Mouse (Mus musculus): ENCODE results near the gene L3mbtl3. TPM values are rescaled to one million over a fixed set of nuclear protein-coding genes. Genes with fewer than 3 reads are reported as not detected.

L3mbtl3 gene
- polyA plus RNA-seq, 1 experiment from 2014 or later = 23.3 TPM

DNA sequence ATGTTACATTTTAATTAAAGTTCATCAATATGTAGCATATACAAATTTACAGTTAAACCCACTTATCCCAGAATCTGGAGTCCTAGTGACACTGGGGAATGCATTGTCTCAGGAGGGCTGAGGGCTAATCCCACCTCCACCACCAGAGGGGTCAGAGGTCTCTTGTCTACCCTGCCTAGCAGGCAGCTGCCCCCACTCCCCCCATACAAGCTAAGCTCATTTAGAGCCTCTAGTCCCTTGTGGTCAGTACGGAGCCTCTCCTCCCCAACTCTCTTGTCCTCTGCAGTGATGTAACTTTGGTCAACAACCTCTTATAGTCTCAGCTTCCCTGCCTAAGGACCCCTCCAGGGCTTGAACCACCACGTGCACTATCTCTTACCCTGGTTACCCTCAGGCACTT lies 43.0 kb downstream of the L3mbtl3 start:
- no peak overlapping the region for H3K9ac ChIP-seq
- H3K4me1 ChIP-seq = no peaks in the 10 kb centered on the region
- 58% methylated on average over 2 of the region's 2 CpGs for WGBS
- H3K9me3 ChIP-seq = no peaks in the 10 kb centered on the region
- no peaks in the 10 kb centered on the region for H3K27me3 ChIP-seq
- H3K36me3 ChIP-seq = peaks cover 29% of the 10 kb centered on the region
- H3K27ac ChIP-seq = no peak overlapping the region
- H3K4me3 ChIP-seq = no peak overlapping the region
- H3K4me2 ChIP-seq = no peak overlapping the region
- ATAC-seq (ENCODE audit: insufficient number of reproducible peaks, low FRiP score, low TSS enrichment, low read depth) = no peak

DNA sequence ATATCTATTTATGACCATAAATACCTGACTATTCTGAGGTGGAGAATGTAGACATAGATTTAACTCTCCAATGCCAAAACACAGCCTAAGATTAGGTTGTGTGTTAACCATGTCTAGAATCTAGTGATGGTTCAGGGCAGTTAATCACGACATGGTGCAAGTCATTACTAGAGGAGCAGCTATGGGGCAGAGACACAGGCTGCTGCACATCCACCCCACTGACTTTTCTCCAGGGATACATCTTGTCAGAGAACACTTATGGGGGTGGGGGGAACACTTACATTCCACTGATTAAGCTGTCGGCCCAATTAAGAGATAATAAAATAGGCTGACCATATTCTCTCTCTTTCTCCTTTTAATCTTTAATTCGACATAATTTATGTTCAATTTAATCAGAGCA lies 46.9 kb downstream of the L3mbtl3 start:
- Histone ChIP-seq H3K9ac (no peak overlapping the region), H3K27me3 (no peaks in the 10 kb centered on the region), H3K4me1 (no peaks in the 10 kb centered on the region), H3K27ac (no peak overlapping the region), H3K36me3 (peaks cover 23% of the 10 kb centered on the region; the same call in 1 of the 2 replicates), H3K4me3 (no peak overlapping the region), H3K9me3 (no peaks in the 10 kb centered on the region), H3K4me2 (no peak overlapping the region)
- ATAC-seq (ENCODE audit: insufficient number of reproducible peaks, low FRiP score, low TSS enrichment, low read depth) = no peak
- 52% methylated on average over 3 of the region's 3 CpGs for WGBS

DNA sequence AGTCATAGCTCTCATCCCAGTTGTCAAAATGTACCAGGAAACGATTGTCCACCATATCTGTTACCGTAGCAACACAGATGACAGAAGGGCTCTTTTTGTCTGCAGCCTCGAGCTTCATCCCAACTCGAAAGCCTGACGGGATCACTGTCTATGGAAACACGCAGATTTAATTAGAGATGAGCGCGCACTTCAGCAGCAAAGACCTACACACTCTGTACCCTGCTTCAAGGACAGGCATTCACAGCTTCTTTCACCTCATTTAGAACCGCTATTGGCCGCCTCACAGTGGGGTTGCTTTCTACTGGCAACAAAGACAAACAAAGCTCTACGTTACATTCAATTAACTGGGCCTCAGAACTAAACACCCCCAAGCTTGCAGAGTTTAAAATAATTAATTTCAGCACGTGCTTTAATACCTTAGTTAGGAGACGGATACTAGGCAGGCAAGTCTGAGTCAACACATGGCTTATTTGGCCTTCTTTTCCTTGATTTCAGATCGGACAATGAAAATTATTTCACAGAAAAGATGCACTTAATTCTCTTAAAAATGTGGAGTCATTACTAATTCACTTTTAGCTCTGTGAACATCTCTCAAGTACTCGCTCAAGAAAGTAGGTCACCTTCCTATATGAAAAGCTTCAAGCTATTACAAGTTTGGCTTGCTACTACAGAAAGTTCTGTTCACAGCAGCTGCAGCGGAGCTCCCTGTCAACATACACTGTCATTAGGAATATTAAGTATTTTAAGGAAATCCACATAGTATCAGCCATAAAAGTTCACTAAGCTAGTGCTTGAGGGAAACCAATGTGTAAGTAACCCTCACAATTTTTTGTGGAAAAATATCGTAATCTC lies 47.9 kb downstream of the L3mbtl3 start:
- 68% methylated on average over 17 of the region's 17 CpGs for WGBS
- no peaks in the 10 kb centered on the region for H3K4me1 ChIP-seq
- H3K27ac ChIP-seq = no peak overlapping the region
- peaks cover 28% of the 10 kb centered on the region for H3K36me3 ChIP-seq
- H3K27me3 ChIP-seq = no peaks in the 10 kb centered on the region
- H3K9me3 ChIP-seq = no peaks in the 10 kb centered on the region
- no peak overlapping the region for H3K4me2 ChIP-seq
- no peak for ATAC-seq (ENCODE audit: insufficient number of reproducible peaks, low FRiP score, low TSS enrichment, low read depth)
- no peak overlapping the region for H3K9ac ChIP-seq
- H3K4me3 ChIP-seq = no peak overlapping the region

DNA sequence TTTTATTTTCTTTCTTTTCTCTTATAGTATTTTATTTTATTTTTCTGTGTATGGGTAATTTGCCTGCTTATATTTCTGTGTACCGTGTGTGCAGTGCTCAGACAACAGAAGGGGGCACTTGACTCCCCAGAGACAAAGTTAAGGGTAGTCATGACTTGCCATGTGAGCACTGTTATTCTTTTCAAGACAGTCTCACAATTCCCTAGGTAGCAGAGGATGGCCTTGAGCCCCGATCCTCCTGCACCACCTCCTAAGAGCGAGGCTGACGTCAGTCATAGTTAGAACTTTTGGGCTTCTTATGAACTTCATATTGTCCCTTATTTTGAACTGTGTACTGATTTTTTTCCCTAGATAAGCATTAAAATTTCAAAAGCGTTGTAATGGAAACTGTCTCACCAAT lies 48.5 kb downstream of the L3mbtl3 start:
- Histone ChIP-seq H3K27ac (no peak overlapping the region), H3K9ac (no peak overlapping the region), H3K9me3 (no peaks in the 10 kb centered on the region), H3K4me3 (no peak overlapping the region), H3K27me3 (no peaks in the 10 kb centered on the region), H3K4me1 (no peaks in the 10 kb centered on the region), H3K4me2 (no peak overlapping the region), H3K36me3 (peaks cover 31% of the 10 kb centered on the region)
- 95% methylated on average over 5 of the region's 5 CpGs for WGBS
- no peak for ATAC-seq (ENCODE audit: insufficient number of reproducible peaks, low FRiP score, low TSS enrichment, low read depth)

DNA sequence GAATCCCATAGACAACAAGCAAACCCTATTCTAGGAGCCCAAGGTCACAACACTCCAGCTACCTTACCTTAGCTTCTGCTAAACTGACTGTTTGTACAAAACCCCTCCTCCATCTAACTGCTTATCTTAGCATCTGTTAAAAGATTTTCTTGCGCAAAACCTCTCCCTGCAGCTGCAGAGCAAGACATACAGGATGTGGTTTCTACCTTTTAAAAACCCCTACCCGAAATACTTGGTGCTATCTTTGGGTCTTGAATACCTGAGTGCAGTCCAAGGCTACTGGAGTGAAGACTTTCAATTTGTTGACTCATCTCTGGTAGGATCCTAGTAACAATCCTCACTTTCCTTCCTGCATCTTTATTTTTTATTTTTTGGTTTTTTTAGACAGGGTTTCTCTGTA lies 50.5 kb downstream of the L3mbtl3 start:
- 74% methylated on average over 2 of the region's 2 CpGs for WGBS
- no peak overlapping the region for H3K9ac ChIP-seq
- no peaks in the 10 kb centered on the region for H3K27me3 ChIP-seq
- no peak overlapping the region for H3K4me2 ChIP-seq
- ATAC-seq (ENCODE audit: insufficient number of reproducible peaks, low FRiP score, low TSS enrichment, low read depth) = no peak
- H3K4me3 ChIP-seq = no peak overlapping the region
- no peaks in the 10 kb centered on the region for H3K4me1 ChIP-seq
- H3K27ac ChIP-seq = no peak overlapping the region
- peaks cover 35% of the 10 kb centered on the region for H3K36me3 ChIP-seq
- H3K9me3 ChIP-seq = no peaks in the 10 kb centered on the region

DNA sequence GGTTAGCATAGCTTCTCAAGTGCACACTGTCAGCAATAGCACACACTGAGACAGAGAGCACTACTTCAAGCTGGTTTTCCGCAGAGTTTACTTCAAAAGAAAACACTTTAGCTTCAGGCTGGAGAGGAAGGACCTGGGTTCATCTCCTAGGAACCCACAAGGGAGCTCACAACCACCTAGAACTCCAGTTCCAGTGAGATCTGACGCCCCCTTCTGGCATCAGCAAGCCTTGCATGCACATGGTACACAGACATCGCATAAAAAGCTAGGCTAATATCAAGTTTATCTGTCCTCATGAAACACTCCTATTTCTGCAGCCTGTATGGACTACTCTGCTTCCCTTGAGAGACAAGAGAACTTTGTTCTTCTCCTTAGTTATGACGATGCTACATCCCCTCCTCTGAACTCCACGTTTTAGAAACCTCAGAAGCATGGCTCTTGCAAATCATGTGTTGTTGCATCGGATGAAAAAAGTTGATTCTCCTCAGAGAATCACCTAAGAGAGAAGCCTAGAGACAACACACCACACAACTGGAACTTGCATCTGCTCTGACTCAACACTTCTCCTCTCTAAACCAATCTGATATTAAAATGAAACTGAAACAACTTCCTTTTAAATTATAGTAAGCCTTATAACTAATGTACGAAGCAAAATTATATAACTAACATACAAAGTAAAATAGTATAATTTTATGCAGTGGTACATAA lies 53.3 kb downstream of the L3mbtl3 start:
- Histone ChIP-seq H3K9me3 (no peaks in the 10 kb centered on the region), H3K4me1 (no peaks in the 10 kb centered on the region), H3K27me3 (no peaks in the 10 kb centered on the region), H3K36me3 (peaks cover 39% of the 10 kb centered on the region), H3K4me2 (no peak overlapping the region), H3K4me3 (no peak overlapping the region), H3K9ac (no peak overlapping the region), H3K27ac (no peak overlapping the region)
- ATAC-seq (ENCODE audit: insufficient number of reproducible peaks, low FRiP score, low TSS enrichment, low read depth) = no peak
- WGBS = 77% methylated on average over 7 of the region's 7 CpGs

DNA sequence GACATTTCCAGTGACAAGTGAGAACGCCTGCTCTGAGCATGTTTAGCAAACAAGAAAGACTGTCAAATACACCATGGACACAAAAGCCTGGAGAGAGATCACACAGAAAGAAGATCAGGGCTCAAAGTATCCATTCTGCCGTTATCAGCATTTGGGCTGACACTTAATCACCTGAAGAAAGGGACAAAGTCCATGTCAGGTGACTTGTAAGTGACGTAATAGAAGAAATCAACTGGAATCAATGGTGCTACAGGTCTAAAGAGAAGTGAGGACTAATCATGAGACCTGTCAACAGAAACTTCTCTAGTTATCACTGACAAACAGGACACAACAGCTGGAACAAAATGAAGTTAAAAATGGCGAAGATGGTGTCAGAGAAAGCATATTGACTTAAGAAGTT lies 55.1 kb downstream of the L3mbtl3 start:
- Histone ChIP-seq H3K27me3 (no peaks in the 10 kb centered on the region), H3K4me3 (no peak overlapping the region), H3K27ac (no peak overlapping the region), H3K4me2 (no peak overlapping the region), H3K4me1 (no peaks in the 10 kb centered on the region), H3K36me3 (peaks cover 31% of the 10 kb centered on the region), H3K9me3 (no peaks in the 10 kb centered on the region), H3K9ac (no peak overlapping the region)
- WGBS = 88% methylated on average over 4 of the region's 4 CpGs
- ATAC-seq (ENCODE audit: insufficient number of reproducible peaks, low FRiP score, low TSS enrichment, low read depth) = no peak

DNA sequence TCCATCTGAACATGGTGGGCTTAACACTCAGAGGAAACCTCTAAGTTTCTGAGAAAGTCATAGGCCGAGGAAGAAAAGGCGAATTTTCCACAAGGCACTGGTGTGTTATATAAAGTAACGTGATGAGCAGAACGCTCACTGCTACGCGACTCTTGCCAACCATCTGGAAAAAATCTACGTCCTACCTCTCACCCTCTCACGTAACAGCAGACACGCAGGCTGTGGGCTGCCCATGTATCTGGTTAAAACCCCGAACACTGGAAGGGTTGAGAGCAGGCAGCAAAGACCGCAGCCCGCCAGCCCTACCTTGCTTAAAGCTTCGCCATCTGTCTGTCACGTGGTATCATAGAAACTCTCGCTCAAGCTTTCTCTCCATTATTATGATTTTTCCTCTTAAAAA lies 61.4 kb downstream of the L3mbtl3 start:
- Histone ChIP-seq H3K4me2 (no peak overlapping the region), H3K4me1 (no peaks in the 10 kb centered on the region), H3K36me3 (peaks cover 44% of the 10 kb centered on the region), H3K9ac (no peak overlapping the region), H3K4me3 (no peak overlapping the region), H3K9me3 (no peaks in the 10 kb centered on the region), H3K27ac (peak overlapping the region; percentile 75), H3K27me3 (no peaks in the 10 kb centered on the region)
- ATAC-seq (ENCODE audit: insufficient number of reproducible peaks, low FRiP score, low TSS enrichment, low read depth) = peak; percentile 78; the same call in 1 of the 2 replicates
- WGBS = 52% methylated on average over 15 of the region's 15 CpGs

DNA sequence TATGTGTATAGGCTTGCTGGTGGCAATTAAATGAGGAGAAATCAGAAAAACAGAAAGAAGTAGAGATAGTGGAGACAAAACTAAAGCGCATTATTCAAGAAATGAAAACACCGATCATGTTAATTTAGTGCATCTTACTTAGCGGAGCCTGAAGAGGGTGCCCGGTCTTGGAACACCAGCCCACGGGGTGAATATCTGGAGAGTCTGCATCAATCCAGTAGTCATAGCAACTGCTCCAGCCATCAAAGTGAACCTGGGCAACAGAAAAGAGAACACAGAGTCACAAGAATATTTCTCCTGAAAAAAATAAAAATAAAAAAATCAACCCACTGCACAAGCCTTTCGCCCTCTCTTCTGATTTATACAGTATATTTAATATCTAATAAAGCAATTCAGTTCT lies 72.3 kb downstream of the L3mbtl3 start:
- H3K36me3 ChIP-seq = peaks cover 38% of the 10 kb centered on the region
- ATAC-seq (ENCODE audit: insufficient number of reproducible peaks, low FRiP score, low TSS enrichment, low read depth) = no peak
- no peak overlapping the region for H3K4me3 ChIP-seq
- H3K27me3 ChIP-seq = no peaks in the 10 kb centered on the region
- H3K4me2 ChIP-seq = no peak overlapping the region
- no peaks in the 10 kb centered on the region for H3K9me3 ChIP-seq
- no peak overlapping the region for H3K27ac ChIP-seq
- no peaks in the 10 kb centered on the region for H3K4me1 ChIP-seq
- 93% methylated on average over 6 of the region's 6 CpGs for WGBS
- H3K9ac ChIP-seq = no peak overlapping the region

DNA sequence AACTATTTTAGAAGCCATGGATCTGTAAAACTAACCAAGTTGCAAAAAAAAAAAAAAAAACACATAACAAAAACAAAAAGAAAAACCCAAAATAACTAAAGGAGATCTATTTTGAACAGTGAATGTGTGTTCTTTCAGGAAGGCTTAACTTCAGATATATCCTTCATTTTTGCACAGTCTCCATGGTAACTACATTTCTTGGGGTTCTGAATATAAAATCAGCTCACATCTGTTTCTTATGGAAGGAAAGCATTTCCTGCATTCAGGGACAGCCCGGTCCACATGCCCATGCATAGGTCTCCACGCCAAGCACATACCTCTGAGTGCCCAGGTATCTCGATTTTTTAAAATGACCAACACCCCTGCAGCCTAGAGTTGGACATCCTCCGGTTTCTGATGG lies 73.4 kb downstream of the L3mbtl3 start:
- no peaks in the 10 kb centered on the region for H3K27me3 ChIP-seq
- H3K4me3 ChIP-seq = no peak overlapping the region
- no peak overlapping the region for H3K9ac ChIP-seq
- peaks cover 29% of the 10 kb centered on the region for H3K36me3 ChIP-seq
- no peak overlapping the region for H3K4me2 ChIP-seq
- no peaks in the 10 kb centered on the region for H3K4me1 ChIP-seq
- H3K27ac ChIP-seq = no peak overlapping the region
- WGBS = 87% methylated on average over 4 of the region's 4 CpGs
- no peak for ATAC-seq (ENCODE audit: insufficient number of reproducible peaks, low FRiP score, low TSS enrichment, low read depth)
- no peaks in the 10 kb centered on the region for H3K9me3 ChIP-seq

DNA sequence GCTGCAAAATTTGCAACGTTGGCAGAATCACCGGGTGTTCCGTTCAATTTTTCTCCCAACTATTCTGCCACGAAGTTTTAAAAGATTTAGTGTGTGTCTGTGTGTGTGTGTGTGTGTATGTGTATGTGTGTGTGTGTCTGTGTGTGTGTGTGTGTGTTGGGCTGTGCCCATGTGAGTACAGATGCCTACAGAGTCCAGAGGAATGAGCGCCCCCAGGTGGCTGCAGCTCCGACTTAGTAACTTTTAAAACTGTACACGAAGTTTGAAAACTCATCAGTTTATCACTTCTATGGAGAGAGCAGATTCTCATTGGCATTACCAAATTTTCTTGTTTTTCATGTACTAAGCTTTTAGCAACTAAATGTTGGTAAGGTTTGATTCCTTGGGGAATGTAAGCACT lies 78.1 kb downstream of the L3mbtl3 start:
- WGBS = 79% methylated on average over 7 of the region's 7 CpGs
- H3K4me1 ChIP-seq = no peaks in the 10 kb centered on the region
- no peak overlapping the region for H3K4me2 ChIP-seq
- no peaks in the 10 kb centered on the region for H3K27me3 ChIP-seq
- no peak overlapping the region for H3K4me3 ChIP-seq
- H3K9me3 ChIP-seq = no peaks in the 10 kb centered on the region
- H3K36me3 ChIP-seq = peaks cover 33% of the 10 kb centered on the region
- H3K27ac ChIP-seq = no peak overlapping the region; the same call in 1 of the 2 replicates
- no peak for ATAC-seq (ENCODE audit: insufficient number of reproducible peaks, low FRiP score, low TSS enrichment, low read depth)
- H3K9ac ChIP-seq = no peak overlapping the region

DNA sequence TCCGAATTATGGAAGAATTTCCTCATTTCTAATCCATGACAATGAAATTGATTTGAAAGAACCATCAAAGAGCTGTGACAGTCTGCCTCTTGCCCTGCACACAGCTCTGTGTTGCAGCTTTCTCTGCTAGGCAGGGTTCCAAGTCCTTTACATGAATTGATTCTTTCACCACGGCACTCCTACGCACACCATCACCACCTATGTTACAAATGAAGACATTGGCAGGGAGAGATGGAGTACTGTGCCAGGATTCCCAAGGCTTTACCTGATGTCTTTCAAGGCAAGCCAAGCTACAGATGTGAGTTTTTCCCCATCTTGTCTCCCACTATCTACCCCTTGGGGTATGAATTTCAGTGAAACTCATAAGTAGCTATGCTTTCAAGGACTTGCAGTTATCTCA lies 78.6 kb downstream of the L3mbtl3 start:
- no peak overlapping the region for H3K9ac ChIP-seq
- H3K4me2 ChIP-seq = no peak overlapping the region
- 0 out of 2 replicates have a peak, but pooled peaks have one; percentile 40 for ATAC-seq (ENCODE audit: insufficient number of reproducible peaks, low FRiP score, low TSS enrichment, low read depth)
- no peak overlapping the region for H3K4me3 ChIP-seq
- peak overlapping the region; percentile 6; the same call in 1 of the 2 replicates for H3K27ac ChIP-seq
- H3K36me3 ChIP-seq = peaks cover 33% of the 10 kb centered on the region
- no peaks in the 10 kb centered on the region for H3K4me1 ChIP-seq
- H3K27me3 ChIP-seq = no peaks in the 10 kb centered on the region
- WGBS = 71% methylated on average over 3 of the region's 3 CpGs
- no peaks in the 10 kb centered on the region for H3K9me3 ChIP-seq

All from limb, embryonic 15.5 days (tissue).